Mouse (Mus musculus) embryonic facial prominence, embryonic 11.5 days (tissue): ENCODE data around the gene Eif2ak2. TPM values are rescaled to one million over a fixed set of nuclear protein-coding genes. Genes with fewer than 3 reads are reported as not detected.
A peak's percentile ranks its signal among the peaks of the same experiment; 100 is the strongest.

ENCODE experiments used
- ATAC-seq: fragments of 200-750 bp; cut with Nextera tagmentation; replicated peaks from 2 replicates; pipeline ENCODE4 v1.8.0; 2017; ENCODE audit warnings: low read depth; ENCODE audit not compliant: insufficient number of reproducible peaks, low FRiP score, low TSS enrichment
- DNase-seq: peaks from one replicate; pipeline ENCODE4 v3.0.0-alpha.2; 2015; ENCODE audit warnings: low spot score
- H3K27ac ChIP-seq: fragments of 300-500 bp; sonication (generic); replicated peaks from 2 replicates; pipeline ENCODE4 v1.5.1; 2014; ENCODE audit warnings: mild to moderate bottlenecking, low read depth, low read length, control low read depth
- H3K27me3 ChIP-seq: fragments of 300-500 bp; sonication (generic); 2 replicates; pipeline ENCODE4 v1.6.1; 2014; ENCODE audit warnings: mild to moderate bottlenecking, low read length, moderate library complexity, mixed read lengths; ENCODE audit not compliant: control insufficient read depth, insufficient read depth
- H3K36me3 ChIP-seq: fragments of 300-500 bp; sonication (generic); replicated peaks from 2 replicates; pipeline ENCODE4 v1.6.1; 2014; ENCODE audit warnings: low read depth, mild to moderate bottlenecking, low read length, moderate library complexity, mixed read lengths; ENCODE audit not compliant: control insufficient read depth, insufficient read depth
- H3K4me1 ChIP-seq: fragments of 300-500 bp; sonication (generic); 2 replicates; pipeline ENCODE4 v1.6.1; 2014; ENCODE audit warnings: low read length, mixed read lengths; ENCODE audit not compliant: control insufficient read depth, insufficient read depth
- H3K4me2 ChIP-seq: fragments of 300-500 bp; sonication (generic); 2 replicates; pipeline ENCODE4 v1.6.1; 2014; ENCODE audit warnings: low read depth, mild to moderate bottlenecking, control low read depth, low read length, moderate library complexity
- H3K4me3 ChIP-seq: fragments of 300-500 bp; sonication (generic); 2 replicates; pipeline ENCODE4 v1.5.1; 2014; ENCODE audit warnings: low read depth, low read length, control low read depth
- H3K9ac ChIP-seq: fragments of 300-500 bp; sonication (generic); replicated peaks from 2 replicates; pipeline ENCODE4 v1.6.1; 2014; ENCODE audit warnings: mild to moderate bottlenecking, control low read depth, low read length
- H3K9me3 ChIP-seq: fragments of 300-500 bp; sonication (generic); replicated peaks from 2 replicates; pipeline ENCODE4 v1.6.1; 2016; ENCODE audit warnings: mild to moderate bottlenecking, low read length, inconsistent platforms, mixed read lengths; ENCODE audit not compliant: control insufficient read depth
- WGBS: fragments of 180-500 bp; shearing (Covaris S2); extraction: QIAGEN DNeasy Blood & Tissue Kit; methylation state at CpG from one replicate; pipeline ENCODE4 v1.1.7; 2014; 5-methylcytosine and 5-hydroxymethylcytosine counted together
- polyA plus RNA-seq: library from polyadenylated mRNA; unstranded; fragments of >200 nt; fragmentation: Nextera tagmentation; extraction: Ambion mirVana; gene quantifications from 2 replicates; pipeline ENCODE4 v1.2.1, GENCODE M21; 2014

Gene Eif2ak2
- polyA plus RNA-seq, 1 experiment from 2014 or later, result 7.1 TPM

DNA sequence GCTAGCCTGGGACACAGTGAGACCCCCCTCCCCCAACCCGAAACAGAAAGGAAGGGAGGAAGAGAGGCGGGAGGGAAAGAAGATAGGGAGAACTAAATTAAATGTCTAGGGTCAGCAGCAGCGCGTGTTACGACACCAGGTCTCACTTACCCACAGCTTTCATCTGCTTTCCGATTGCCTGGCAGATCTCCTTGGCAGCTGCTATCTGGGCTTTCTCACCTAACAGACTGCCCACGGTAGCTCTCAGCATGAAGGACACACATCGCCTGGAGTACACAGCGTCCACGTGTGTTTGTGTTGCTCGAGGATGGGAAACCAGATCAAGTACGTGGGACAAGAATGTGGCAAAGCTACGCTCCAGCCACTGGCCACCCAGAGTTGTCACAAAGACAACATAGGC lies 58.0 kb downstream of the Eif2ak2 start:
- Histone ChIP-seq H3K27ac (no peak overlapping the region), H3K36me3 (no peaks in the 10 kb centered on the region; the same call in 1 of the 2 replicates), H3K9ac (no peak overlapping the region), H3K4me3 (no peak overlapping the region), H3K27me3 (no peaks in the 10 kb centered on the region), H3K9me3 (no peaks in the 10 kb centered on the region), H3K4me2 (no peak overlapping the region), H3K4me1 (no peaks in the 10 kb centered on the region)
- DNase-seq, result no peak
- WGBS, result 93% methylated on average over 13 of the region's 13 CpGs
- ATAC-seq, result no peak

DNA sequence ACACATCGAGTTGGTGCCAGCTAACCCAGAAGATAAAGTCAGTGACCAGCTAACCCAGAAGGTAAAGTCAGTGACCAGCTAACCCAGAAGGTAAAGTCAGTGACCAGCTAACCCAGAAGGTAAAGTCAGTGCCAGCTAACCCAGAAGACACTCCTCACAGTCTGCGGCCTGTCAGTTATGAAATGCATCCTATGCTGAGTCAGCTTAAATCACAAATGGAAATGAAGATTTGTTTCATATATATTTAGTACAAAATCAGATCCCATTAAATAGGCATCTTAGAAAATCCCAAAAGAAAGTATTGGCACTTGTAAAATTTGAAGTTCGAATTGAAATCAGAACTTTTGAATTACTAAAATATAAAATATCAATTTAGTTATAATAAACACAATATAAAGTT lies 72.8 kb downstream of the Eif2ak2 start:
- WGBS, result 95% methylated on average over 3 of the region's 3 CpGs
- DNase-seq, result no peak
- ATAC-seq, result no peak
- Histone ChIP-seq H3K9ac (no peak overlapping the region), H3K36me3 (no peaks in the 10 kb centered on the region; the same call in 1 of the 2 replicates), H3K27me3 (no peaks in the 10 kb centered on the region), H3K4me1 (no peaks in the 10 kb centered on the region), H3K4me2 (no peak overlapping the region), H3K4me3 (no peak overlapping the region), H3K9me3 (no peaks in the 10 kb centered on the region), H3K27ac (no peak overlapping the region)

DNA sequence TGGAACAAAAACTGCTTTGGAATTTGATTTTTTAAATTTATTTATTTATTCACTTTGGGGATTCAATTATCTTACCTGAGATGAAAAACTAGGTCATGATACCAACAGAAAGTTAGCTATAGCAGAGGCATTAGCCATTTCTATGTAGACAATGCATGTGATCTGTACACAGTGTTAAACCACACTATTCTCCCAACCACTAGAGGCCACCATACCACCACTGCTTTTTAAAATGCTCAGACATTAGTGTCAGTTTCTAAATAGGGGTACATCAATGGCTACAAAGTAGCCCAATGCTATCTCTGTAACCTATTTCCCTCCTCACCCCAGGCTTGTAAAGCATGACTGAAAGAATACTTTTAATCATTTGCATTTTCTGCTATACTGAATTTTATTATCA lies 73.4 kb downstream of the Eif2ak2 start:
- H3K4me1 ChIP-seq, result no peaks in the 10 kb centered on the region
- H3K36me3 ChIP-seq, result no peaks in the 10 kb centered on the region; the same call in 1 of the 2 replicates
- H3K4me3 ChIP-seq, result no peak overlapping the region
- no peaks in the 10 kb centered on the region for H3K9me3 ChIP-seq
- H3K4me2 ChIP-seq, result no peak overlapping the region
- H3K27ac ChIP-seq, result no peak overlapping the region
- H3K27me3 ChIP-seq, result no peaks in the 10 kb centered on the region
- DNase-seq, result peak; percentile 45
- H3K9ac ChIP-seq, result no peak overlapping the region
- no peak for ATAC-seq

Other genes starting within 250 kb of the Eif2ak2 start
- gene Strn, start 145.4 kb downstream of the Eif2ak2 start, polyA plus RNA-seq, result 5.8 TPM in 2 replicates
- 13.0 and 14.2 TPM in 2 replicates for gene Heatr5b, start 47.2 kb downstream of the Eif2ak2 start, polyA plus RNA-seq
- gene Gpatch11, start 47.0 kb downstream of the Eif2ak2 start, polyA plus RNA-seq, result 38.7 and 39.5 TPM in 2 replicates
- 0.15 and 0.45 TPM in 2 replicates for gene Sult6b1, start 24.4 kb upstream of the Eif2ak2 start, polyA plus RNA-seq
- gene Cebpzos, start 33.9 kb upstream of the Eif2ak2 start, polyA plus RNA-seq, result 106 and 123 TPM in 2 replicates
- 57.6 and 69.3 TPM in 2 replicates for gene Cebpz, start 54.5 kb upstream of the Eif2ak2 start, polyA plus RNA-seq
- 58.2 and 62.5 TPM in 2 replicates for gene Ndufaf7, start 54.6 kb upstream of the Eif2ak2 start, polyA plus RNA-seq
- gene Prkd3, start 138.2 kb upstream of the Eif2ak2 start, polyA plus RNA-seq, result 53.9 and 58.7 TPM in 2 replicates
- 7.3 and 8.4 TPM in 2 replicates for gene Qpct, start 169.3 kb upstream of the Eif2ak2 start, polyA plus RNA-seq